Mouse (Mus musculus): ENCODE measurements around the gene Dnajc16.

DNA sequence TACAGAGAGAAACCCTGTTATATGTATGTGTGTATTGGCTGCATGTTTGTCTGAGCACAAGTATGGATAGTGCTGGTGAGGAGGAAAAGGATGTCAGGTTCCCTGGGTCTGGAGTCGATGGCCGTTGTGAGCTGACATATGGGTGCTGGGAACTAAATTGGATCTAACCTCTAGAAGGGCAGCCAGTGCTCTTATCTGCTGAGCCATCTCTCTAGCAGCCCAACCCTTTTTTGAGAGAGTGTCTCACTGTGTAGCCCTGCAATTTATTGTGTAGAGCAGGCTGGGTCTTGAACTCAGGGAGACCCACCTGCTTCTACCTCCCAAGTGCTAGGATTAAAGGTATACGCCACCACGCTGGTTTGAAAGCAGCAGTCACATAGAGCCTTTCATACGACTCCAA lies 65.5 kb downstream of the Dnajc16 start:
- TF ChIP-seq CTCF (IDR thresholded peaks at IDR 0.05) (no peak), EP300 (IDR thresholded peaks at IDR 0.05) (no peak)
